Mouse (Mus musculus) c-Kit-negative CD71-positive TER-119-positive erythroid progenitor cells, embryonic 14.5 days (primary cell): ENCODE measurements around the gene Gm49711.
"Not testable (repeated sequence)": the region's sequence is repeated elsewhere in the genome, so short reads cannot be mapped to it uniquely, and the experiment has no call there.

Source experiments
- DNase-seq: peaks from one replicate; pipeline ENCODE4 v3.0.0-alpha.2; 2013; ENCODE audit warnings: low read depth, low spot score

The Gm49711 gene

DNA sequence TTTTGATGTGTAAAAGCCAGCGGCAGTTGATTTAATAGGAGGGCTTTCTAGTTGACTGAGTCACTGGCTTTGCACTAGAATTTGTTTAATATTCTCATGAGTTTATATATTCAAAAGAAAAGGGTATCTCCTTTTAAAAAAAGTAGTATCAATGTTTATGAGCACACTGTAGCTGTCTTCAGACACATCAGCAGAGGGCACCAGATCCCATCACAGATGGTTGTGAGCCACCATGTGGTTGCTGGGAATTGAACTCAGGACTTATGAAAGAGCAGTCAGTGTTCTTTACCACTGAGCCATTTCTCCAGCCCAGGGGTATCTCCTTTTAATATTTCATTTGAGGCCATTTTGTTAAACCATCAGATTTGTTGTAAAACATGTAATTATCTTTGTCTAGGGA lies 4.7 kb downstream of the Gm49711 start:
- DNase-seq: no peak

- no peak for DNase-seq
Observed at GRCm38 (mm10) chr16:92064801-92065200, 6.7 kb downstream of the Gm49711 start.

DNA sequence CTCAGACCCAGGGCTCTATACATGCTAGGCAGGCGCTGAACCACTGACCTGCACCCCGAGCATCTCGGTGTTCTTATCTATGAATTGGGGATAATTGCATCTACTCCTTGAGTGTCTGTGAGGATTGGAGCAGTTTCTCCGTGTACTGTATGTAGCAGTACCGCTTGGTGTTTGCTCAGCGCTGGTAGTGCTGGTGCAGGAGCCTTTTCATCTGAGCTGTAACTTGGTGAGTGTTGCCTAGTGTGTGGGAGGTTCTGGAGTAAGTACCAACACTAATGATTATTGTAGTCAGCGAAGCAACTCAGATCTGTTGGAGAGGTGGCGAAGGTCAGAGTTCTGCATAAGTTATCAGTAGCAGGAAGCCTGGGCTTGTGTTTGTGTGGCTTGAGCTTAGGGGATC lies 12.2 kb downstream of the Gm49711 start:
- DNase-seq: no peak

DNA sequence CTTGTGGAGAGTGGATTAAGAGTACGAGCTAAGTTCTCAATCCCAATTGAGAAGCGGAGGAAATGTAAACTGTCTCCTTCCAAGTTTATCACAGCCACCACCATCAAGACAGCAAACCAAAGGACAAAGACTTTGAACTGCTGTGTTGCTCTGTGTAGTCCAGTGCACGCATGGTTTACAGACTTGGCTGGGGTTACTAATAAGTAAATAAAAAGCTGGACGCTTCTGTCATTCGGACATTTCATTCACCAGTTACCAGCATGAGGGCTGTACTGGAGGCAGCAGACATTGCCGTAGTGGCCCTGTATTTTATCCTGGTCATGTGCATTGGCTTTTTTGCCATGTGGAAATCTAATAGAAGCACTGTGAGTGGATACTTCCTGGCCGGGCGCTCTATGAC lies 18.7 kb downstream of the Gm49711 start:
- no peak for DNase-seq

DNA sequence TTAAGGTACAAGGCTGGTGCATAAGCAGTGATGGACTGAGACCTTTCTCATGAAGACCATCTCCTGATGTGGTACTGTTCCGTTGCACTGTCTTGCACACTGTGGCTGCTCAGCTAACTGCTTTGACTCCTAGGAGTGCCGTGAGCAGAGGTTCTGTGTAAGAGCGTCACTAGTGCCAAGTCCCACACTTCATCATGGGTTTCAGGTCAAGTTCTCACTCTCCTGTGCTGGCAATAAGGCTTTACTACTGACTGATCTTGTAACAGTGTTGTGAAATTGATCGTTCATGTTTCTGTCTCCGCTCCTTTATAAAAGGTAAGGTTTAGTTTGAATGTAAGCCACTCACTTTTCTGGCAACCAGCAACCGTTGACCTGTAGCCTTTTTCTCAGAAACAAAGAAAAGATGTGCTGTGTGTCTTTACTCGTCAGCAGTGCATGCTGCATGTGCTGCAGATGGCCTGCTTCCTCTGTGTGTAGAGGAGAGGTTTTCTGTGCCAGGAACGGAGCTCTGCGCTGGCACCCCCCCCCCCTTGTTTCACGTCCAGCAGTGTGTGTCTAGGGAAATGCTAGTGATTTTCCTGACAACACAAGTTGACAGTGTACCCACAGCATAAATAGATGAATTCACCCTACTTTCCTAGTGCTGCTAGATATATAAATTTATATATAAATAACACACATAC lies 25.8 kb downstream of the Gm49711 start:
- DNase-seq: no peak

GRCm38 (mm10) chr16:92089225-92089624 lies 31.1 kb downstream of the Gm49711 start:
- DNase-seq: no peak

DNA sequence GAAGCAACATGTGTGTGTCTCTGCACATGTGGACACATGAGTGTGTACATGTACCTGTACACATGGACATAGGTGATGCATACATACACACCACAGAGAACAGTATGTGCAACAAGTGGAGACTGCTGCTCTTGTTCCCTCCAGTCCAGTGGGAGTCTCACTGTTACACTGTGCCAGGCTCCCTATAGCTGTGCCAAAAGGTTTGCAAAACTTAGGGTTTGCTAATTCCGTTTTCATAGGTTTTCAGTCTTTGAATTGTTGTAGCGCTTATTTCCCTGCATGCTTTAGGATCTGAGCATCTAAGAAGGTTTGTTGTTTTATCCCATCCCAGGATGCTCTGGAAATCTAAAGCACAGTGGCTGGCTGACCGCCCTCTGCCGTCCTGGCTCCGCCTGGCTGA lies 33.8 kb downstream of the Gm49711 start:
- no peak for DNase-seq

- DNase-seq: no peak
Observed at GRCm38 (mm10) chr16:92098351-92099051, 40.4 kb downstream of the Gm49711 start.

- DNase-seq: no peak
Observed at GRCm38 (mm10) chr16:92099598-92099997, 41.5 kb downstream of the Gm49711 start.

- no peak for DNase-seq
Observed at GRCm38 (mm10) chr16:92100111-92100510, 42.0 kb downstream of the Gm49711 start.

GRCm38 (mm10) chr16:92102115-92102514 lies 44.0 kb downstream of the Gm49711 start:
- no peak for DNase-seq

- DNase-seq: not testable (repeated sequence)
Observed at GRCm38 (mm10) chr16:92102931-92103330, 44.8 kb downstream of the Gm49711 start.

DNA sequence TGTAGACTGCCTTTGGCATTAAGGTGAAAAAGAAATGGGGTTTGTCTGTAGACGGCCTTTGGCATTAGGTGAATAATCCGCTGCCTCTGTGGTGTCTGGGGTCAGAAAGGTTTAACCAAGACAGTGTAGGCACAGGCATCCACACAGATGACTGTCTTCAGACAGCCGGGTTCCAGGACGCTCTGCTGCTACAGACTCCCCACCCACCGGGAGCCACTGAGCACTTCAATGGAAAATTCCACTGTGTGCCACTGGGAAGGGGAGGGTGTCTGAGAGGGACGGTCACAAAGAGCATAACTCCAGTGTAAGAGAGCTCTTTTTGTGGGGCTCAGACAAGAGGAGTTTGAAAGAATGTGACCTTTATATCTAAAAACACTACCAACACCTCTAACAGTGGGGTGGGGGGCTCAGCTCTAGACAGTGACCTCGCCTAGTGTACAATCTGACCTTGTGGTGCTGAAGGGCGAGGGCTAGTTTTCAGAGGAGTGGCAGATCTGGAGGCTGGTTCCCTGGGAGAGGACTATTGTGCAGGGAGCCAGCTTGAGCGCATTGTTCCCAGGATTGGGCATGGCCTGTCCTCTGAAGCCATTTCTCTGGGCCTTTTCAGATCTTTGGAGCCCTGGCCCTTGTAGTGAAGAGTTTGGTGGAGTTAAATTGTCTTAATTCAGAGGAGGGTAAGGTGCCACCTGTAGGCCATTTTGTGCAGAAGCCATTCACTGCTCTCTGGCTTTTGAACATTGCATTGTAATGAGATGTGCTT lies 45.6 kb downstream of the Gm49711 start:
- DNase-seq: no peak

- DNase-seq: no peak
Observed at GRCm38 (mm10) chr16:92104332-92104590, 46.1 kb downstream of the Gm49711 start.

- DNase-seq: no peak
Observed at GRCm38 (mm10) chr16:92104951-92105350, 46.8 kb downstream of the Gm49711 start.

GRCm38 (mm10) chr16:92105631-92106030 lies 47.5 kb downstream of the Gm49711 start:
- no peak for DNase-seq

DNA sequence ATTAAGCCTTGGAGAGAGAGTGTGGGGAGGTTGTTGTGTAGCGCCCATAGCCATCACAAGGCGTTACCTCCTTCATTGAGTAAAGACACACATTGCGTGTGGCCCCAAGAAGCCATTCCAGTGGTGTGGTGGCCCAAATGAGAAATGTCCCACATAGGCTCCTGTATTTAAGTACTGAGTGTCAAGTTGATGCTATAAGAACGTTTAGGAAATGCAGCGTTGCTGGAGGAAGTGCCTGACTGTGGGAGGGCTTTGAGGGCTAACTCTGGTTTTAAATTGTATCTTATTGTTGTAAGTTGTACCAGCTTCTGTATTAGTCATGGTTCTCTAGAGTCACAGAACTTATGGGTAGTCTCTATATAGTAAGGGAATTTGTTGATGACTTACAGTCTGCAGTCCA lies 49.2 kb downstream of the Gm49711 start:
- no peak for DNase-seq

DNA sequence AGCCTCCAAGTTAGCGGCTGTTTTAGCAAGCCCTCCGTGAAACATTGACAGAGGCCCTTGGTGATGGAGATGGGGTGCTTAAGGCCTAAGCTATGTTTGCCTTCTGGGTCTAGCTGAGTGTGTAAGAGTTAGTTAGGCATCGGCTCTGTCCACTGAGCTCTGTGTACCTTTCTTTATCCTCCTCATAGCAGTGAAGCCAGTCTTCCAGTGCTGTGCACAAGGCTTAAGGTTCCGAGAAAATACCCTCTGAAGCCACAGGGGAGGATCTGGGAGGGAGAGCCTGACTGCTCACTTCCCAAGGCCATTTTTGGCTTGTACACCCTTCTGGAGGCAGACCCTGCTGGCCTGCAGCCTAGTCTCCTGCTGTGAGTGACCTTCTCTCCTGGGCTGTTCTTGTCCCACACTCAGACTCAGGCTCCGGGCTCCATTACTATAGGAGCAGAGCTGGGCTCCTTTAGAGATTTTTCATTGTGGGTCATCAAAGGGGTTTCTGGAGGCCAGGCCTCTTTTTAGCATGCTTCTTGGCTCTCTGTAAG lies 56.7 kb downstream of the Gm49711 start:
- DNase-seq: no peak

GRCm38 (mm10) chr16:92115611-92116421 lies 57.7 kb downstream of the Gm49711 start:
- no peak for DNase-seq

- DNase-seq: no peak
Observed at GRCm38 (mm10) chr16:92117337-92118209, 59.5 kb downstream of the Gm49711 start.

DNA sequence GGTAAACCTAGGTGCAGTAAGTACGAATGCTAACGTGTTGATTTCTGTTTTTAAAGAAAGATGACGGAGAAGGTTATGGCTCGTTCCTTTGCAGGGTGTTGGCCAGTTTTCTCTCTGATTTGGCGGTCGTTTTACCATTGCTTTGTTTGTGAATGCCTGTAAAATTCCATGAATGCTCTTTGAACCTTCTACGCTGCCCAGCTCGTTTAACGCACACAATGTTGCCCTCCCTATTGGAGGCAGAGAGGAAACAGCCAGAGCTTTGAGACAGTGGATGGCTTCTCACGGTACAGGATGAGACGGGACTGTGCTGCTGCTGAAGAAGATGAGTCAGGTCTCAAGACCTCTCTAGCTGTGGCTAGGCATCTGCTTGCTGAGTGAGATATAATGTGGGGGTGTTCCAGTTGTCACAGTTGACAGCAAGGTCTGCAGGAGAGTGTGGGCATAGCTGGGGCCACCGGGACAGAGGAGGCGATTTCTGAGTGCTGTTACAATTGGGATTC lies 60.9 kb downstream of the Gm49711 start:
- DNase-seq: no peak
